Mouse (Mus musculus) kidney, postnatal 14 days (tissue): Measurements from ENCODE around the gene Ttc9c.

Experiments used
- DNase-seq: peaks from one replicate; pipeline ENCODE4 v3.0.0; 2022; ENCODE audit warnings: mixed read lengths

The Ttc9c gene

DNA sequence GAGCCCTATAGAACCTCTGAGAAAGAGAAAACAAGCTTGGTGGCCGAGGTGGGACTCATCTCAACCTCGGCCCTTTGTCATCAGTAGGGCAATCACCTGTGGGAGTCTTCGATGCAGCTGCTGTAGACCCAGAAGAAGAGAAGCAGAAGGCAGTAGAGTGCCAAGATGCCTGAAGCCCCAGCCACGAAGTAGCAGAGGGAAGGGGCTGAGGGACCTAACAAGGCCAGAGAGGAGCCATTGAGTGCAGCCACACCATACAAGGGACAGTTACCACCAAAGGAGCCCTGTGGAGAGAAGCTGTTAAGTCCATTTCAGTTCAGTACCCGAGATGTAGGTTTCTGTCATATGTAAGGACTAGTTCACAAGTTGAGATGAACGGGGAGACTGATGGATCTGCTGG is 45.7 kb downstream of the Ttc9c start:
- DNase-seq = no peak

DNA sequence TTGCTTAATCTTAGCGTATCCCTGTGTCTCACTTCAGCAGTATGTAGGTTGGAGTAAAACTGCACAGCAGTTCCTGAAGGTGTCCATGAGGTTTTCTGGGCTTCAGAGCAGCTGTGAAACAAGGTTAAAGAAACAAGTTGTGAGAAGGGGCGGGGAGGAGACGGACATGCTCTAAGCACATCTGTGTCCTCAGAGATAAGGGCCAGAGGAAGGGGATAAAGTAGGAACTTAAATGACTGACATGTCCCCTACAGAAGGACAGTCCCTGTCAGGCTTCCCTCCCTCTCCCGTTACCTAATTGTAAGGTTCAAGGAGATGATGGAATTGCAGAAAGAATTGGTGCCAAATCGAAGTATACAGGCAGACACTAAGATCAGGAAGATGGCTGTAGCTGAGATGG is 46.1 kb downstream of the Ttc9c start:
- DNase-seq = no peak

DNA sequence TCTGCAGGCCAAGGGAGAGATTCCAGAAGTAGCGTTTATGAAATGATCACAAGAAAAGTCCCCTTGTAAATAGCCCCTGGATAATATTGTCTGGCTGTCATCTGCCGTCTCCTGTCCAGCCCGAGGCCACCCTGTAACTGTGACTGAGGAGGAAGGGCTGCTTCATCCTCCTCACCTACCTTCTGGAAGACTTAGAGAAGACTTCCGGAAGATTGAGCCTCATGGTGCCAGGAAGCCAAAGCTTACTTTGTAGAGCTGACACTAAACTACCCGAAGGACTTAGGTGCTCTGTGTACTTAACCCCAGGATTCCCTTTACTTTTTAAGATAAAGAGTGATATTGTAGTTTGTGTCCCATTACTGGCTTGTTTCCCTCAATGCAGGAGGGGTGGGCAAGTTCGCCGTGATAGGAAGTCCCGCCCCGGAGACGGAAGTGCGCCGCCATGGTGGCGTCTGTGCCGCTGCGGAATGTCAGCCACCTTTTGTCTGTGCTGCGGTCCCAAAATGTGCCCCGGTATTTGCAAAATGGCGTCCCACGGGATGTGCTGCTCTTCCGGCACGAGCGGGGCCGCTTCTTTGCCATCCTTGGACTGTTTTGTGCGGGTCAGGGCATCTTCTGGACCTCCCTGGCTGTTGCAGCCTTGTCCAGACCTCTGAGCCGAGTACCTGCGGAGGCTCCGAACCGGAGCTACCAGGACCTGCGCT is 48.4 kb downstream of the Ttc9c start, which contains the start of gene Tmem223:
Gene Tmem223, plus strand, starts transcription at position 430 of the 704 bp plus-strand sequence.
- peak; percentile 89 for DNase-seq

DNA sequence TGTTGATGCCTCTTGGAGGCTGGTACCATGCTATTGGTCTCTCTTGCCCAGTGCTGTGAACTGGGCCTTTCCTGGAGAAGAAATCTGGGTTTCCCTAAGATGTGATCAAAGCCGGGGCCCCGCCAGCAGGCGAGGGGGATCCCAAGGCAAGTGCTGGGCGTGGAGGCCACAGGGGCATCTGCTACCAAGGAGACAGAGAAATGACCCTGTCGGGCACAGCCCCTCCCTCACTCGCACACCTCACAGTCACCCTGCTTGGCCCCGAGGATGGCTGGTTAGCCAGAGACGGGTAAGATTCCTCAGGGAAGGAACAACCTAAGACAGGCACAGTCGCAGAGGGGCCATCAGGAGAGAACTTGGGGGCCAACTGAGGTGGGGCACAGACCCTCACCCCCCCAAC is 53.6 kb downstream of the Ttc9c start:
- no peak for DNase-seq

DNA sequence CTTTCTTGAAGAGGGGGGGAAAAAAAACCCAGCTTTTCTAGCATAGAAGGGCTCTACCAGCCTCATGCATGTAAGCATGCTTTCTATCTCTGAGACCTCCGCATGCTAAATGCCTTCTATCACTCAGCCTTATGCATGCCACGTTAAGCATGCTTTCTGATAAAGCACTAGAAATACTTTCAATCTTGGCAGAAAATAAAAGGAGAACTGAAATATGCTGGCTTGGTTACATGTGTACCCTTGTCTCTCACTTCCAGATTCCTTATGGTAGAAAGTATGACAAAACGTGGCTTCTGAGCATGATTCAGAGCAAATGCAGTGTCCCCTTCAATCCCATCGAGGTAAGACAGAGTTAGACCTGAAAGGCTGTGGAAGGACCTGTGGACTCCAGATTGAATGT is 55.9 kb downstream of the Ttc9c start:
- DNase-seq = no peak

DNA sequence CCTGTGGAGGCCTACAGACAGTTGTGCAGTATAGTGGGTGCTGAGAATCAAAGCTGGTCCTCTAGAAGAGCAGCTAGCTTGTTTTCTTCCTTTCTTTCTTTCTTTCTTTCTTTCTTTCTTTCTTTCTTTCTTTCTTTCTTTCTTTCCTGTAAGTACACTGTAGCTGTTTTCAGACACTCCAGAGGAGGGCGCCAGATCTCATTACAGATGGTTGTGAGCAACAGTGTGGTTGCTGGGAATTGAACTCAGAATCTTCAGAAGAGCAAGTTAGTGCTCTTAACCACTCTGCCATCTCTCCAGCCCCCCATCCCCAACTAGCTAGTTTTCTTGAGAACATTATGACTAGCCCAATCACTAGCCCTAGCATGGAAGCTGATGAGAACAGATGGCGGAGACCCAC is 58.4 kb downstream of the Ttc9c start:
- no peak for DNase-seq
